Mouse (Mus musculus): ENCODE results near the gene Slc25a39.

DNA sequence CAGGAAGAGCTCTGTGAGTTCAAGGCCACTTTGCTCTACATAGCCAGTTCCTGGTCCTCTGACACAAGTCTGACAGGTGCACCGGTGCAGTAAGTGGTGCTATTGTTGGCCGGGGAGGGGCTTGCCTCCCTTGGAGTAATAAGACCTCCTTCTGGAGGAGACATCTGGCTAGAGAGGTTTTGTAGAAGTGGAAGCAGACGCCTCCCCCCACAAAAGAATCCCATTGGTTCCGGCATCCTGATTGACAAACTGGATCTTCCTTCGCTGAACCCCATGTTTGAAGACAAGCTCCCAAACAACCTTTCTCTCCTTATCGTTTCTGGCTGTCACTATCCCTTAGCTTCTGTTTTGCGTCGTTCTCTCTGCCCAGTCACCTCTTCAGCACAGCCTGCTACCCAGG lies 40.6 kb upstream of the Slc25a39 start:
- no peak for TF ChIP-seq CTCF (IDR thresholded peaks at IDR 0.05; ENCODE audit: control insufficient read depth, insufficient read depth, insufficient replicate concordance, low read depth, low read length)
- no peak for TF ChIP-seq POLR2A (IDR thresholded peaks at IDR 0.05; ENCODE audit: control insufficient read depth, low read depth, low read length)

All from testis, adult 2 months (tissue).